19 mouse cellular contexts compared by ENCODE assay signal in the genomic region with DNA sequence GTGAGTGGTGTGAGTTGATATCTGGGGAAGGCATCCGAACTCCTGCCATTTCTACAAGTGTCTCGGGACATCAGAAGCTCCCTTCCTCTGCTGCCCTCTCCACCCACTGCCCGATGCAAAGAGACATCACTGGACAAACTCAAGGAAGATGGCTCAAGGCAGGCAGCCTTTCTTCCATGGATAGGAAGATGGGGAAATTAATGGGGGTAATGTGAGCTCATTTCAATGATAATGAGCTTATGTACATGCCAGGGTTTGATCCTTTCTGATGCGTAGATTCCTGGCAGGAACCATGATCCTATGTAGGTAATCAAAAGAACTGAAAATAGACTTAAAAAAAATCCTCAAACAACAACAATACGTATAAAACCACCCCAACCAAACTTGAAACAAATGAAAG.
DNase-seq lines count a peak whose midpoint lies in the region.
"Had no signal": no experiment of that assay in that cellular context is flagged by ENCODE, and none has a peak within 500 bp of the region (broad histone marks: within the 10 kb centered on the region; RNA-seq: fewer than 3 reads in every experiment).

No protein-coding gene starts in this region.

- DNase-seq in ES-CJ7 (ENCODE audit: low read depth, low spot score) = peak; percentile 42
- DNase-seq in R1 (ENCODE audit: low read depth, low spot score) = peak; percentile 20
- DNase-seq in ZHBTc4 (ENCODE audit: low read depth, low spot score) = peak; percentile 66
- no peak for DNase-seq in gastrocnemius, postnatal 4 days (ENCODE audit: low spot score in 2 of 2)
- DNase-seq in spleen, adult 18-20 months = no peak
- DNase-seq in gastrocnemius, postnatal 14 days = no peak
- DNase-seq: adrenal gland, adult 2 months; adrenal gland, adult 8-10 months; adrenal gland, postnatal 10 days; adrenal gland, postnatal 14 days; adrenal gland, postnatal 25 days; adrenal gland, postnatal 36 days; B cell, adult 2 months; cerebellum, adult 11 months; cerebellum, adult 11-12 months; cerebellum, adult 18-20 months; cerebellum, adult 2 months; cerebellum, adult 8-10 months; cerebellum, adult 9-10 months had no signal

- intact Hi-C loops in gastrocnemius, postnatal 14 days (cut with DNase I; ENCODE audit: low total_unique reads) = no loop called here

Comparison
In these comparisons a context has a peak if more than half of its experiments do, and no peak if none do; other contexts are left out.
1. DNase-seq: peak in ES-CJ7 (single experiment), R1 (single experiment) and ZHBTc4 (single experiment); none in gastrocnemius, postnatal 4 days (0 of 2), spleen, adult 18-20 months (0 of 2) and gastrocnemius, postnatal 14 days (single experiment).